Mouse (Mus musculus) forelimb bud, embryonic 11.5 days (tissue): Measurements from ENCODE around the gene Ceacam2.
"Not testable (repeated sequence)": the region's sequence is repeated elsewhere in the genome, so short reads cannot be mapped to it uniquely, and the experiment has no call there.

Source experiments
- DNase-seq: peaks from one replicate; pipeline ENCODE4 v3.0.0-alpha.2; 2012; ENCODE audit warnings: low read depth, low spot score

Ceacam2 gene

GRCm38 (mm10) chr7:25483133-25483735 lies 56.4 kb downstream of the Ceacam2 start:
- no peak for DNase-seq

GRCm38 (mm10) chr7:25480791-25481190 lies 58.9 kb downstream of the Ceacam2 start:
- DNase-seq: not testable (repeated sequence)

GRCm38 (mm10) chr7:25479440-25479839 lies 60.2 kb downstream of the Ceacam2 start:
- DNase-seq: peak; percentile 26

GRCm38 (mm10) chr7:25477752-25478093 lies 61.9 kb downstream of the Ceacam2 start:
- not testable (repeated sequence) for DNase-seq

DNA sequence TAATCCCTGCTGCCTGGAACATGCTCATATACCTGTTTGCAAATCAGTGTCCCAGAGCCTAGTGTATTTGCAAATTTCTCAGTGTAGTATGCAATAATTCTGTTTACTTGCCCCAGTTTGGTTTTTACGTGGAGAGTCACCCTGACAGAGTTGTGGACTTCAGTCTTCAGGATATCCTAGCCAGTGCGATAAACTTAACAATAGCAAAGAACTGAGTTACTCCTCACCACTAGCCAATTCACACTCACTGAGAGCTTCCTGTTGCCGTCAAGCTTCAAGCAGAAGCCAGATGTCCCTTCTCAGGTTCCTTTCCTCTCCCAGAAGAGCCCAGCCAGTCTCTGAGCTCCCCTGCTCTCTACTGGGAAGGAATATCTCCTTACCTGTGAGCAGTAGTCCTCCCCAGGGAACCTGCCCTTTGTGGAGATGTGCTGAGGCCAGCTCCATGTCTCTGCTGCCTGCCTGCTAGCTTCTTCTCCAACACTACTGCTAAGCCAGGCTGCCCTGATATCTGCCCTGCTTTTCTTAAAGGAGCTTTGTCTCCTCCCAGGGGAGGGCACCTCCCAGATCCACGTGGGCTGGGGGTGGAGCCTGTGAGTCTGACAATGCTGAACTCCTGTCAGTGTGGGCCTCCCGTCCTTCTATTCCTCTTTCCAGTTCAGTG lies 62.4 kb downstream of the Ceacam2 start, which contains the start of gene Ceacam1:
Ceacam1 (minus strand) TSS at position 513 of the 661 bp plus-strand sequence.
- not testable (repeated sequence) for DNase-seq

GRCm38 (mm10) chr7:25471821-25472220 lies 67.8 kb downstream of the Ceacam2 start:
- DNase-seq: not testable (repeated sequence)
